In genomic region chr16:82796489-82796888, GRCm38 (mm10) we compare ENCODE assay signal across 29 mouse cellular contexts. TPM values are rescaled to one million over a fixed set of nuclear protein-coding genes. Genes with fewer than 3 reads are reported as not detected.
"Had no signal": no experiment of that assay in that cellular context is flagged by ENCODE, and none has a peak within 500 bp of the region (broad histone marks: within the 10 kb centered on the region; RNA-seq: fewer than 3 reads in every experiment).

No protein-coding gene starts in this region.

- H3K27ac ChIP-seq: heart, adult 2 months; heart, embryonic 13.5 days; heart, embryonic 15.5 days; hindbrain, embryonic 12.5 days; hindbrain, embryonic 14.5 days; hindbrain, postnatal 0 days; layer of hippocampus, adult 2 months; left cerebral cortex, adult 2 months; limb, embryonic 12.5 days had no signal

- H3K27me3 ChIP-seq: heart, embryonic 13.5 days; heart, embryonic 15.5 days; hindbrain, embryonic 12.5 days; limb, embryonic 12.5 days had no signal

- H3K4me2 ChIP-seq: heart, embryonic 11.5 days; heart, embryonic 13.5 days; heart, embryonic 15.5 days; hindbrain, embryonic 12.5 days; hindbrain, embryonic 14.5 days; limb, embryonic 12.5 days; liver, embryonic 11.5 days had no signal

- H3K9ac ChIP-seq: heart, embryonic 13.5 days; heart, embryonic 15.5 days; hindbrain, embryonic 12.5 days; hindbrain, embryonic 14.5 days; limb, embryonic 12.5 days had no signal

- H3K36me3 ChIP-seq: heart, embryonic 13.5 days; heart, embryonic 15.5 days; hindbrain, embryonic 12.5 days; limb, embryonic 12.5 days had no signal

- DNase-seq: gastrocnemius, postnatal 14 days; gastrocnemius, postnatal 36 days; heart, adult 11 months; heart, adult 2 months; heart, postnatal 14 days; heart, postnatal 36 days; kidney, adult 18-20 months; kidney, adult 8-10 months; kidney, postnatal 10 days; kidney, postnatal 25 days; kidney, postnatal 4 days; liver had no signal

- H3K4me3 ChIP-seq: heart, adult 2 months; heart, embryonic 13.5 days; heart, embryonic 15.5 days; hindbrain, embryonic 12.5 days; layer of hippocampus, adult 2 months; left cerebral cortex, adult 2 months; limb, embryonic 12.5 days had no signal

- H3K4me1 ChIP-seq: heart, embryonic 13.5 days; heart, embryonic 15.5 days; hindbrain, embryonic 12.5 days; limb, embryonic 12.5 days had no signal

- H3K9me3 ChIP-seq: heart, embryonic 13.5 days; heart, embryonic 15.5 days; hindbrain, embryonic 12.5 days; limb, embryonic 12.5 days had no signal

- ATAC-seq: hindbrain, postnatal 0 days; intestine, embryonic 16.5 days had no signal

RNA-seq across cellular contexts. Expression of gene Gm21833, which starts 31.7 kb away (rescaled TPM):
- polyA plus RNA-seq: gonadal fat pad, adult 2 months; heart, adult 2 months; heart, embryonic 11.5 days; heart, embryonic 13.5 days; heart, embryonic 15.5 days; heart, postnatal 0 days; hindbrain, embryonic 12.5 days; hindbrain, embryonic 14.5 days; hindbrain, postnatal 0 days; intestine, embryonic 14.5 days; intestine, embryonic 16.5 days; kidney, embryonic 14.5 days; kidney, embryonic 16.5 days; limb, embryonic 12.5 days; limb, embryonic 14.5 days; liver, embryonic 11.5 days had no signal
